Mouse (Mus musculus): ENCODE measurements around the gene Bri3.

GRCm38 (mm10) chr5:144259228-144259627 lies 15.0 kb downstream of the Bri3 start:
- TF ChIP-seq CTCF (IDR thresholded peaks at IDR 0.05) (no peak), POLR2A (IDR thresholded peaks at IDR 0.05; ENCODE audit: insufficient read depth, low read depth, low read length) (no peak)
